Mouse (Mus musculus) small intestine, adult 2 months (tissue): ENCODE measurements at regions not wholly inside any gene's neighbourhood (a gene's known extent, or its start where the extent isn't known, plus 50 kb on each side); places are given as distances from the start of the nearest gene placed in this dataset.

Experiments
- CTCF ChIP-seq: fragments of 200-500 bp; IDR thresholded peaks from 2 replicates; pipeline ENCODE4 v1.5.1; 2012; ENCODE audit warnings: low read depth, mild to moderate bottlenecking, control low read depth, inconsistent platforms, low read length, moderate library complexity, mixed read lengths; ENCODE audit not compliant: insufficient replicate concordance, insufficient read length; ENCODE audit errors: extremely low read depth
- POLR2A ChIP-seq: fragments of 200-500 bp; IDR thresholded peaks from 2 replicates; pipeline ENCODE4 v1.6.1; 2012; ENCODE audit warnings: low read depth, mild to moderate bottlenecking, control low read depth, inconsistent platforms, low read length, moderate library complexity

DNA sequence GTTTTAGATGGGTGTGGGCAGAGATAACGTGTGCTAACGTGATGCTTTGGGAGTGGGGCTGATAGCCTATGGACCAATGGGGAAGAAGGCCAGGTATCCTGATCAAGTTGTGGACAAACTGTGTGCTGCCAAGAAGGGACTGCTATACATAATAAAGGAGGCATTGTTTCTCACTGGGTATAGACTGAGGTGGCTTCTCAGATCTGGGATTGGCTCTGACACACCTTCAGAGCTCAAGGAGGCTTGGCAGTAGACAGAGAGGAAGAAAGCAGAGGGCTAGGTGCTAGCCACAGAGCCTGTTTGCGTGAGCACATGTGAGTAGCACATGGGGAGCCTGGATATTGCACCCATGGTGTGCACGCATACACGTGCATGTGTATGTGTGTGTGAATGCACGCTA, 205.1 kb upstream of the Sash1 start:
- TF ChIP-seq CTCF, result no peak
- no peak for TF ChIP-seq POLR2A
